Mouse (Mus musculus): ENCODE measurements around the gene Ppil6. TPM values are rescaled to one million over a fixed set of nuclear protein-coding genes. Genes with fewer than 3 reads are reported as not detected.

Ppil6 gene
- polyA plus RNA-seq, 1 experiment from 2014 or later, result 0.63 TPM

- no peaks in the 10 kb centered on the region for H3K36me3 ChIP-seq
- ATAC-seq (ENCODE audit: insufficient number of reproducible peaks, insufficient read depth, low FRiP score, low TSS enrichment, low read depth), result no peak
- no peaks in the 10 kb centered on the region for H3K27me3 ChIP-seq
- no peak overlapping the region for H3K27ac ChIP-seq
- H3K4me1 ChIP-seq, result no peaks in the 10 kb centered on the region
- H3K4me2 ChIP-seq, result no peak overlapping the region
- WGBS, result 38% methylated on average over 2 of the region's 2 CpGs
- no peak overlapping the region for H3K9ac ChIP-seq
- no peak overlapping the region for H3K4me3 ChIP-seq
- H3K9me3 ChIP-seq, result no peaks in the 10 kb centered on the region
Measured at GRCm38 (mm10) chr10:41509160-41509559, 18.9 kb downstream of the Ppil6 start.

GRCm38 (mm10) chr10:41514301-41514700 lies 24.1 kb downstream of the Ppil6 start:
- Histone ChIP-seq H3K36me3 (no peaks in the 10 kb centered on the region), H3K27me3 (no peaks in the 10 kb centered on the region), H3K9me3 (no peaks in the 10 kb centered on the region), H3K4me3 (no peak overlapping the region), H3K27ac (no peak overlapping the region), H3K4me1 (no peaks in the 10 kb centered on the region), H3K4me2 (no peak overlapping the region), H3K9ac (no peak overlapping the region)
- WGBS, result 73% methylated on average over 4 of the region's 4 CpGs
- ATAC-seq (ENCODE audit: insufficient number of reproducible peaks, insufficient read depth, low FRiP score, low TSS enrichment, low read depth), result no peak

- Histone ChIP-seq H3K9me3 (no peaks in the 10 kb centered on the region), H3K4me1 (no peaks in the 10 kb centered on the region), H3K9ac (no peak overlapping the region), H3K36me3 (no peaks in the 10 kb centered on the region), H3K27ac (no peak overlapping the region), H3K27me3 (no peaks in the 10 kb centered on the region), H3K4me2 (no peak overlapping the region), H3K4me3 (no peak overlapping the region)
- ATAC-seq (ENCODE audit: insufficient number of reproducible peaks, insufficient read depth, low FRiP score, low TSS enrichment, low read depth), result no peak
Measured at GRCm38 (mm10) chr10:41514921-41515320, 24.7 kb downstream of the Ppil6 start.

- peak; percentile 45 for ATAC-seq (ENCODE audit: insufficient number of reproducible peaks, insufficient read depth, low FRiP score, low TSS enrichment, low read depth)
- no peaks in the 10 kb centered on the region for H3K27me3 ChIP-seq
- H3K9me3 ChIP-seq, result no peaks in the 10 kb centered on the region
- H3K27ac ChIP-seq, result peak overlapping the region; percentile 97
- peak overlapping the region; percentile 84 for H3K4me2 ChIP-seq
- peaks cover 18% of the 10 kb centered on the region for H3K4me1 ChIP-seq
- H3K36me3 ChIP-seq, result 0 out of 2 replicates have a peak, but pooled peaks cover 6% of the 10 kb centered on the region
- H3K4me3 ChIP-seq, result peak overlapping the region; percentile 72
- under 1% methylated on average over 23 of the region's 23 CpGs for WGBS
- peak overlapping the region; percentile 86 for H3K9ac ChIP-seq
Measured at GRCm38 (mm10) chr10:41518508-41518980, 28.3 kb downstream of the Ppil6 start.

- Histone ChIP-seq H3K9me3 (no peaks in the 10 kb centered on the region), H3K27me3 (no peaks in the 10 kb centered on the region), H3K36me3 (peaks cover 7% of the 10 kb centered on the region; the same call in 1 of the 2 replicates), H3K9ac (peak within 1 kb of the TSS; percentile 86), H3K4me1 (peaks cover 18% of the 10 kb centered on the region), H3K4me3 (peak within 1 kb of the TSS; percentile 72), H3K4me2 (peak within 1 kb of the TSS; percentile 84), H3K27ac (peak within 1 kb of the TSS; percentile 97)
- WGBS, result 0% methylated on average over 56 of the region's 69 CpGs
- peak; percentile 92 for ATAC-seq (ENCODE audit: insufficient number of reproducible peaks, insufficient read depth, low FRiP score, low TSS enrichment, low read depth)
Measured at GRCm38 (mm10) chr10:41518981-41519618, 28.9 kb downstream of the Ppil6 start, which contains the start of gene Cd164. Gene Cd164 (plus strand): TSS chr10:41519414.

GRCm38 (mm10) chr10:41519640-41520409 lies 29.6 kb downstream of the Ppil6 start:
- H3K4me1 ChIP-seq, result peaks cover 18% of the 10 kb centered on the region
- peak overlapping the region; percentile 84 for H3K4me2 ChIP-seq
- peaks cover 12% of the 10 kb centered on the region; the same call in 1 of the 2 replicates for H3K36me3 ChIP-seq
- no peak; the same call in 1 of the 2 replicates for ATAC-seq (ENCODE audit: insufficient number of reproducible peaks, insufficient read depth, low FRiP score, low TSS enrichment, low read depth)
- WGBS, result under 1% methylated on average over 65 of the region's 65 CpGs
- peak overlapping the region; percentile 86 for H3K9ac ChIP-seq
- H3K27ac ChIP-seq, result peak overlapping the region; percentile 97
- peak overlapping the region; percentile 72 for H3K4me3 ChIP-seq
- H3K9me3 ChIP-seq, result no peaks in the 10 kb centered on the region
- H3K27me3 ChIP-seq, result no peaks in the 10 kb centered on the region

GRCm38 (mm10) chr10:41520410-41520673 lies 30.1 kb downstream of the Ppil6 start:
- no peaks in the 10 kb centered on the region for H3K27me3 ChIP-seq
- ATAC-seq (ENCODE audit: insufficient number of reproducible peaks, insufficient read depth, low FRiP score, low TSS enrichment, low read depth), result no peak
- H3K4me2 ChIP-seq, result peak overlapping the region; percentile 84
- no peak overlapping the region for H3K27ac ChIP-seq
- H3K4me3 ChIP-seq, result peak overlapping the region; percentile 72
- H3K9me3 ChIP-seq, result no peaks in the 10 kb centered on the region
- WGBS, result 3% methylated on average over 5 of the region's 5 CpGs
- peaks cover 14% of the 10 kb centered on the region for H3K36me3 ChIP-seq
- H3K4me1 ChIP-seq, result peaks cover 18% of the 10 kb centered on the region
- peak overlapping the region; percentile 86 for H3K9ac ChIP-seq

GRCm38 (mm10) chr10:41523386-41523785 lies 33.1 kb downstream of the Ppil6 start:
- ATAC-seq (ENCODE audit: insufficient number of reproducible peaks, insufficient read depth, low FRiP score, low TSS enrichment, low read depth), result no peak
- 75% methylated on average over 3 of the region's 3 CpGs for WGBS
- Histone ChIP-seq H3K36me3 (peaks cover 34% of the 10 kb centered on the region), H3K9me3 (no peaks in the 10 kb centered on the region), H3K27me3 (no peaks in the 10 kb centered on the region), H3K4me1 (peaks cover 18% of the 10 kb centered on the region), H3K4me2 (no peak overlapping the region), H3K9ac (no peak overlapping the region), H3K4me3 (no peak overlapping the region), H3K27ac (no peak overlapping the region)

GRCm38 (mm10) chr10:41525696-41526095 lies 35.5 kb downstream of the Ppil6 start:
- no peak overlapping the region for H3K9ac ChIP-seq
- 76% methylated on average over 1 of the region's 1 CpGs for WGBS
- no peak overlapping the region for H3K27ac ChIP-seq
- H3K36me3 ChIP-seq, result peaks cover 53% of the 10 kb centered on the region
- no peak for ATAC-seq (ENCODE audit: insufficient number of reproducible peaks, insufficient read depth, low FRiP score, low TSS enrichment, low read depth)
- no peaks in the 10 kb centered on the region for H3K9me3 ChIP-seq
- H3K4me2 ChIP-seq, result no peak overlapping the region
- peaks cover 16% of the 10 kb centered on the region for H3K4me1 ChIP-seq
- no peak overlapping the region for H3K4me3 ChIP-seq
- no peaks in the 10 kb centered on the region for H3K27me3 ChIP-seq

GRCm38 (mm10) chr10:41529972-41530371 lies 39.7 kb downstream of the Ppil6 start:
- Histone ChIP-seq H3K27ac (no peak overlapping the region), H3K36me3 (peaks cover 77% of the 10 kb centered on the region), H3K4me1 (no peaks in the 10 kb centered on the region), H3K9me3 (no peaks in the 10 kb centered on the region), H3K9ac (no peak overlapping the region), H3K4me3 (no peak overlapping the region), H3K4me2 (no peak overlapping the region), H3K27me3 (no peaks in the 10 kb centered on the region)
- ATAC-seq (ENCODE audit: insufficient number of reproducible peaks, insufficient read depth, low FRiP score, low TSS enrichment, low read depth), result no peak
- 85% methylated on average over 5 of the region's 5 CpGs for WGBS

- peaks cover 66% of the 10 kb centered on the region for H3K36me3 ChIP-seq
- H3K4me2 ChIP-seq, result no peak overlapping the region
- ATAC-seq (ENCODE audit: insufficient number of reproducible peaks, insufficient read depth, low FRiP score, low TSS enrichment, low read depth), result no peak
- H3K9ac ChIP-seq, result no peak overlapping the region
- no peak overlapping the region for H3K27ac ChIP-seq
- no peaks in the 10 kb centered on the region for H3K27me3 ChIP-seq
- H3K4me1 ChIP-seq, result no peaks in the 10 kb centered on the region
- WGBS, result 93% methylated on average over 2 of the region's 2 CpGs
- H3K4me3 ChIP-seq, result no peak overlapping the region
- H3K9me3 ChIP-seq, result no peaks in the 10 kb centered on the region
Measured at GRCm38 (mm10) chr10:41535991-41536390, 45.8 kb downstream of the Ppil6 start.

- Histone ChIP-seq H3K9me3 (no peaks in the 10 kb centered on the region), H3K4me2 (no peak overlapping the region), H3K27me3 (no peaks in the 10 kb centered on the region), H3K27ac (no peak overlapping the region), H3K4me1 (no peaks in the 10 kb centered on the region), H3K36me3 (peaks cover 60% of the 10 kb centered on the region), H3K9ac (no peak overlapping the region), H3K4me3 (no peak overlapping the region)
- 83% methylated on average over 1 of the region's 1 CpGs for WGBS
- no peak for ATAC-seq (ENCODE audit: insufficient number of reproducible peaks, insufficient read depth, low FRiP score, low TSS enrichment, low read depth)
Measured at GRCm38 (mm10) chr10:41536714-41537113, 46.5 kb downstream of the Ppil6 start.
